Mouse (Mus musculus): ENCODE measurements around the gene Prdm16. TPM values are rescaled to one million over a fixed set of nuclear protein-coding genes. Genes with fewer than 3 reads are reported as not detected.

The Prdm16 gene
- polyA plus RNA-seq, 1 experiment = 2.0 TPM

GRCm38 (mm10) chr4:154310576-154311262, 326.0 kb downstream of the Prdm16 start:
- no peak for TF ChIP-seq CTCF (IDR thresholded peaks at IDR 0.05; ENCODE audit: extremely low read depth, insufficient read depth, insufficient read length, insufficient replicate concordance)
- TF ChIP-seq POLR2A (IDR thresholded peaks at IDR 0.05; ENCODE audit: low read depth, low read length) = no peak
- Histone ChIP-seq H3K4me1 (ENCODE audit: control insufficient read depth, insufficient read depth, insufficient read length) (no peaks in the 10 kb centered on the region), H3K36me3 (ENCODE audit: control insufficient read depth, insufficient read depth, low read length) (no peaks in the 10 kb centered on the region), H3K27ac (ENCODE audit: insufficient read depth, low read length) (no peak overlapping the region), H3K27me3 (ENCODE audit: control insufficient read depth, insufficient read depth, low read length) (no peaks in the 10 kb centered on the region), H3K4me3 (ENCODE audit: extremely low read depth, insufficient read depth, insufficient read length) (no peak overlapping the region)
- WGBS = 84% methylated on average over 9 of the region's 9 CpGs
- no peak for DNase-seq (ENCODE audit: low read depth in 1 of 2, low spot score in 2 of 2)

DNA sequence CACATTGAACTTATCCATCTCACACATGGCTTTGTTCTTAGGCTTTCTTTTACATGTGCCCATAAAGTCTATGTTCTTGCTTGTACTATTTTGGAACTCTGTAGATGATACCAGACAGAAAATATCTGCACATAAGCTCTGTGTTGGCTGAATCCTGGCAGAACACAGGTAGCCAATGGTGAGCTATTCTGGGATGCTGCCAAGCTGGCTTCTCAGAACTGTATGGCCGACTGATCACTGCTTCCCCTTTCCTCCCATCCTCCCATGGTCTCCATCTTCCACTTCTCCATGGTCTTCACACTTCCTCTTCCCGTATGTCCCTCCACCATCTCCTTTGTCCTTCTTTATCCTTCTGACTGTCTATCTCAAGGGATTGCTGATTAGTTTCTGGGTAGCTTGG, 327.5 kb downstream of the Prdm16 start:
- H3K4me3 ChIP-seq (ENCODE audit: extremely low read depth, insufficient read depth, insufficient read length) = no peak overlapping the region
- no peak overlapping the region for H3K27ac ChIP-seq (ENCODE audit: insufficient read depth, low read length)
- no peaks in the 10 kb centered on the region for H3K4me1 ChIP-seq (ENCODE audit: control insufficient read depth, insufficient read depth, insufficient read length)
- no peaks in the 10 kb centered on the region for H3K27me3 ChIP-seq (ENCODE audit: control insufficient read depth, insufficient read depth, low read length)
- TF ChIP-seq POLR2A (IDR thresholded peaks at IDR 0.05; ENCODE audit: low read depth, low read length) (no peak), CTCF (IDR thresholded peaks at IDR 0.05; ENCODE audit: extremely low read depth, insufficient read depth, insufficient read length, insufficient replicate concordance) (no peak)
- no peak for DNase-seq (ENCODE audit: low read depth in 1 of 2, low spot score in 2 of 2)
- WGBS = 29% methylated on average over 2 of the region's 2 CpGs
- no peaks in the 10 kb centered on the region for H3K36me3 ChIP-seq (ENCODE audit: control insufficient read depth, insufficient read depth, low read length)

DNA sequence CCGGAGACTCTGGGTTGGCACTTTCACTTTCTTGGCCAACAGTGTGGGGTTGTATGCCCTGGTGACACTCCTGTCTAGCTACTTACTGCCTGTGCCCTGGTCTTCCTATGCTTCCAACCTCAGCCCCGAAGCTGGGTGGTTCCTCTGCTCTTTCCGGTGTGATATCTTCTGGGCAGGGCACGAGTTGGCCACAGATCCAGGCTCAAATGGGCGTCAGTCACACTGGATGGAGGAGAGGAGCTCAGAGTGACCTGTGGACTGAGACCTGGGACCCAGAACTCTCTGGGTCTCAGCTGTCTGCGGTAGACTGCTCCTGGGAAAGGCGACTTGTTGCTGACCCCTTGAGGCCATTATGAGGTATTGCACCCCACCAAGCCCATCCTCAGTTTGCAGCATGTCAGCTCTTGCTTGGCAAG, 335.2 kb downstream of the Prdm16 start, which contains the start of gene Arhgef16:
Gene Arhgef16, minus strand, starts transcription at position 211 of the 416 bp plus-strand sequence.
- DNase-seq (ENCODE audit: low read depth in 1 of 2, low spot score in 2 of 2) = no peak
- WGBS = 18% methylated on average over 7 of the region's 7 CpGs
- TF ChIP-seq CTCF (IDR thresholded peaks at IDR 0.05; ENCODE audit: extremely low read depth, insufficient read depth, insufficient read length, insufficient replicate concordance) (peak; percentile 62; the same call in 1 of the 2 replicates), POLR2A (IDR thresholded peaks at IDR 0.05; ENCODE audit: low read depth, low read length) (no peak)
- no peak within 1 kb of the TSS for H3K27ac ChIP-seq (ENCODE audit: insufficient read depth, low read length)
- no peaks in the 10 kb centered on the region for H3K27me3 ChIP-seq (ENCODE audit: control insufficient read depth, insufficient read depth, low read length)
- H3K4me1 ChIP-seq (ENCODE audit: control insufficient read depth, insufficient read depth, insufficient read length) = peaks cover 3% of the 10 kb centered on the region; the same call in 1 of the 2 replicates
- H3K4me3 ChIP-seq (ENCODE audit: extremely low read depth, insufficient read depth, insufficient read length) = no peak within 1 kb of the TSS
- no peaks in the 10 kb centered on the region for H3K36me3 ChIP-seq (ENCODE audit: control insufficient read depth, insufficient read depth, low read length)

DNA sequence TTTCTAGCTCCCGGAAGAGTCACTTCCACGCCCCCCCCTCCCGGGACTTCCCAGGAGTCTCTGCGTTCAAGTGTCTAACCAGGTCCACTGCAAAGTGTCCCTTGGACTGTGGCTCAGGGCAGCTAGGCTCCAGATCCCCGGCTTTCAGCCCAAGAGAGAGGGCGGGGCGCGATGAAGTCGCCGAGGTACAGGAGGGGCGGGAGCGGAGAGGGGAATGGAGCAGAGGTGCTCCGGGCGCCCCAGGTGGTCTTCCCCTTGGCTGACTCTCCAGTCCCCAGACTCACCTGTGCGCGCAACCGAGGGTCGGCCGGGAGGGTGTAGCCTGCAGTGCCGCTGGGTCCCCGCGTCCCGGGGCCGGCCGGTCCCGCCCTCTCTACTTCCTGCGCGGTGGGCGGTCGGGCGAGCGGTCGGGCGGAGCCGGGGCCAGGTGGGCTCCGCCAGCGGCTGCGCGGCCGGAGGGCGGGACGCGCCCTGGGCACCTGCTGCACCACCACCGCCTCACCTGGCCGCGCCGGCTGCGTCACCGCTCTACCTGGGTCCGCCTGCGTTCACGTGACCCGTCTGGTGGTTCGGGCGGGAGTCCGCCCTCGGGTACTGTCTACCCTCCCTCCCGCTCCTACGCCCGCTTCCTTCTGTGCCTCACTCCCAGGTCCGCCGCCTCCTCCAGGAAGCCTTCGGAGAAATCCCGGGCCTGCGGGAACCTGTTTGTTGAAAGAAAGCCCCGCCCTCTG, 337.0 kb downstream of the Prdm16 start:
- Histone ChIP-seq H3K27me3 (ENCODE audit: control insufficient read depth, insufficient read depth, low read length) (no peaks in the 10 kb centered on the region), H3K4me1 (ENCODE audit: control insufficient read depth, insufficient read depth, insufficient read length) (peaks cover 3% of the 10 kb centered on the region; the same call in 1 of the 2 replicates), H3K27ac (ENCODE audit: insufficient read depth, low read length) (no peak overlapping the region), H3K4me3 (ENCODE audit: extremely low read depth, insufficient read depth, insufficient read length) (peak overlapping the region; percentile 15; the same call in 1 of the 2 replicates), H3K36me3 (ENCODE audit: control insufficient read depth, insufficient read depth, low read length) (no peaks in the 10 kb centered on the region)
- no peak for TF ChIP-seq POLR2A (IDR thresholded peaks at IDR 0.05; ENCODE audit: low read depth, low read length)
- no peak for TF ChIP-seq CTCF (IDR thresholded peaks at IDR 0.05; ENCODE audit: extremely low read depth, insufficient read depth, insufficient read length, insufficient replicate concordance)
- WGBS = 6% methylated on average over 38 of the region's 66 CpGs
- DNase-seq (ENCODE audit: low read depth in 1 of 2, low spot score in 2 of 2) = no peak

DNA sequence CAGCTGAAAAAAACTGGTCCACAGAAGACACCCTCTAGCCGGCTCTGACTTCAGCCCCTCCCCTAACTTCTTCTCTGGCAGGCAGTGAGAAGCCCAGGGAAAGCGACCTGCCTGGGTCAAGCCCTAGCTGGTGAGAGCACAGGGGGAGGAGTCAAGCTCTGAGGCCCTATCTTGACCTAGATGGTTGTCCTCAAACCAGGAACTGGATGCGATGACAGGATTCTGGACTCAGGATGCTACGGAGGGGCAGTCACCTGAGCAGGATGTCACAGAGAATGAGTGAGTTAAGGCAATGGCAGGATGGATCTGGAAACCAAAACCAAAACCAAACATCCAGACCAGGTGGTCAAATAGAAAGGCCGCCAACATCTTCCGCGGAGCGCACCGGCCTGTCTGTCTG, 338.9 kb downstream of the Prdm16 start:
- Histone ChIP-seq H3K4me1 (ENCODE audit: control insufficient read depth, insufficient read depth, insufficient read length) (peaks cover 3% of the 10 kb centered on the region; the same call in 1 of the 2 replicates), H3K27ac (ENCODE audit: insufficient read depth, low read length) (no peak overlapping the region), H3K4me3 (ENCODE audit: extremely low read depth, insufficient read depth, insufficient read length) (no peak overlapping the region), H3K27me3 (ENCODE audit: control insufficient read depth, insufficient read depth, low read length) (no peaks in the 10 kb centered on the region), H3K36me3 (ENCODE audit: control insufficient read depth, insufficient read depth, low read length) (no peaks in the 10 kb centered on the region)
- no peak for DNase-seq (ENCODE audit: low read depth in 1 of 2, low spot score in 2 of 2)
- 41% methylated on average over 9 of the region's 9 CpGs for WGBS
- TF ChIP-seq CTCF (IDR thresholded peaks at IDR 0.05; ENCODE audit: extremely low read depth, insufficient read depth, insufficient read length, insufficient replicate concordance) = no peak
- no peak for TF ChIP-seq POLR2A (IDR thresholded peaks at IDR 0.05; ENCODE audit: low read depth, low read length)

- H3K4me3 ChIP-seq (ENCODE audit: extremely low read depth, insufficient read depth, insufficient read length) = no peak overlapping the region
- no peaks in the 10 kb centered on the region for H3K27me3 ChIP-seq (ENCODE audit: control insufficient read depth, insufficient read depth, low read length)
- H3K4me1 ChIP-seq (ENCODE audit: control insufficient read depth, insufficient read depth, insufficient read length) = no peaks in the 10 kb centered on the region
- TF ChIP-seq POLR2A (IDR thresholded peaks at IDR 0.05; ENCODE audit: low read depth, low read length) (no peak), CTCF (IDR thresholded peaks at IDR 0.05; ENCODE audit: extremely low read depth, insufficient read depth, insufficient read length, insufficient replicate concordance) (no peak)
- no peak for DNase-seq (ENCODE audit: low read depth in 1 of 2, low spot score in 2 of 2)
- no peaks in the 10 kb centered on the region for H3K36me3 ChIP-seq (ENCODE audit: control insufficient read depth, insufficient read depth, low read length)
- H3K27ac ChIP-seq (ENCODE audit: insufficient read depth, low read length) = no peak overlapping the region
- 84% methylated on average over 8 of the region's 8 CpGs for WGBS
Observed at GRCm38 (mm10) chr4:154294262-154294731, 342.4 kb downstream of the Prdm16 start.
